Mouse (Mus musculus) c-Kit-positive CD71-positive TER-119-negative erythroid progenitor cells, embryonic 14.5 days (primary cell): ENCODE data around the gene Mocs2.

Source experiments
- DNase-seq: peaks from one replicate; pipeline ENCODE4 v3.0.0-alpha.2; 2013; ENCODE audit warnings: low read depth

Gene Mocs2

GRCm38 (mm10) chr13:114854023-114854422, 36.0 kb downstream of the Mocs2 start:
- DNase-seq: no peak

- DNase-seq: no peak
Measured at GRCm38 (mm10) chr13:114854428-114854827, 36.4 kb downstream of the Mocs2 start.

GRCm38 (mm10) chr13:114855573-114856268, 37.7 kb downstream of the Mocs2 start:
- DNase-seq: no peak

GRCm38 (mm10) chr13:114856269-114856627, 38.2 kb downstream of the Mocs2 start:
- no peak for DNase-seq

GRCm38 (mm10) chr13:114857525-114857924, 39.5 kb downstream of the Mocs2 start:
- no peak for DNase-seq

- no peak for DNase-seq
Measured at GRCm38 (mm10) chr13:114874738-114875137, 56.7 kb downstream of the Mocs2 start.

GRCm38 (mm10) chr13:114876005-114876520, 58.0 kb downstream of the Mocs2 start:
- DNase-seq: no peak

GRCm38 (mm10) chr13:114878667-114879066, 60.6 kb downstream of the Mocs2 start:
- no peak for DNase-seq
